Mouse (Mus musculus): ENCODE measurements around the gene Dcpp3.
"Not testable (repeated sequence)": the region's sequence is repeated elsewhere in the genome, so short reads cannot be mapped to it uniquely, and the experiment has no call there.

GRCm38 (mm10) chr17:23950828-23951227 lies 33.6 kb downstream of the Dcpp3 start:
- TF ChIP-seq MEF2A (IDR thresholded peaks at IDR 0.05; ENCODE audit: borderline replicate concordance, low read depth, low read length); BHLHE40 (IDR thresholded peaks at IDR 0.05; ENCODE audit: low read depth, low read length); ELF1 (IDR thresholded peaks at IDR 0.05; ENCODE audit: low read depth, low read length); ZNF384 (IDR thresholded peaks at IDR 0.05; ENCODE audit: low read depth, low read length); ZC3H11A (IDR thresholded peaks at IDR 0.05; ENCODE audit: low read depth, low read length); POLR2A (IDR thresholded peaks at IDR 0.05; ENCODE audit: low read depth, low read length); SMC3 (IDR thresholded peaks at IDR 0.05; ENCODE audit: low read depth, low read length); NRF1 (IDR thresholded peaks at IDR 0.05; ENCODE audit: low read depth, low read length); MAX (IDR thresholded peaks at IDR 0.05; ENCODE audit: low read length); EP300 (IDR thresholded peaks at IDR 0.05; ENCODE audit: low read length); CTCF (conservative IDR thresholded peaks at IDR 0.05 in 1 of 2, IDR thresholded peaks at IDR 0.05 in 1 of 2; ENCODE audit: low read depth in 2 of 2, low read length in 2 of 2); RCOR1 (conservative IDR thresholded peaks at IDR 0.05; ENCODE audit: low read depth, low read length); POLR2AphosphoS2 (IDR thresholded peaks at IDR 0.05; ENCODE audit: low read depth, low read length): not testable (repeated sequence)

All from CH12.LX (cell line).